Mouse (Mus musculus) olfactory bulb, adult 2 months (tissue): ENCODE data around the gene Adgrv1. TPM values are rescaled to one million over a fixed set of nuclear protein-coding genes. Genes with fewer than 3 reads are reported as not detected.

ENCODE experiments used
- H3K27ac ChIP-seq: fragments of 200-500 bp; 2 replicates; pipeline ENCODE4 v1.5.1; 2012; ENCODE audit warnings: low read depth, low read length; ENCODE audit not compliant: insufficient read depth
- H3K4me1 ChIP-seq: fragments of 200-500 bp; 2 replicates; pipeline ENCODE4 v1.6.1; 2012; ENCODE audit warnings: low read length; ENCODE audit not compliant: control insufficient read depth, insufficient read depth
- H3K4me3 ChIP-seq: fragments of 200-500 bp; 2 replicates; pipeline ENCODE4 v1.5.1; 2012; ENCODE audit warnings: mild to moderate bottlenecking, low read depth, low read length, moderate library complexity; ENCODE audit not compliant: insufficient read depth
- CTCF ChIP-seq: fragments of 200-500 bp; IDR thresholded peaks from 2 replicates; pipeline ENCODE4 v1.5.1; 2012; ENCODE audit warnings: low read depth, mild to moderate bottlenecking, low read length, moderate library complexity; ENCODE audit not compliant: insufficient read depth
- POLR2A ChIP-seq: fragments of 200-500 bp; IDR thresholded peaks from 2 replicates; pipeline ENCODE4 v1.6.1; 2012; ENCODE audit warnings: mild to moderate bottlenecking, low read depth, low read length, moderate library complexity; ENCODE audit not compliant: insufficient read depth
- WGBS: fragments of 180-500 bp; shearing (Covaris S2); methylation state at CpG from one replicate; pipeline ENCODE4 v1.1.7; 2018; 5-methylcytosine and 5-hydroxymethylcytosine counted together
- polyA plus RNA-seq: library from polyadenylated mRNA; stranded (reverse); fragments of >200 nt; gene quantifications from 2 replicates; pipeline ENCODE4 v1.2.4, GENCODE M21; 2012; ENCODE audit warnings: low replicate concordance; ENCODE audit not compliant: missing spikeins, insufficient read depth, insufficient read length

The Adgrv1 gene
- polyA plus RNA-seq, 1 experiment, result not detected

DNA sequence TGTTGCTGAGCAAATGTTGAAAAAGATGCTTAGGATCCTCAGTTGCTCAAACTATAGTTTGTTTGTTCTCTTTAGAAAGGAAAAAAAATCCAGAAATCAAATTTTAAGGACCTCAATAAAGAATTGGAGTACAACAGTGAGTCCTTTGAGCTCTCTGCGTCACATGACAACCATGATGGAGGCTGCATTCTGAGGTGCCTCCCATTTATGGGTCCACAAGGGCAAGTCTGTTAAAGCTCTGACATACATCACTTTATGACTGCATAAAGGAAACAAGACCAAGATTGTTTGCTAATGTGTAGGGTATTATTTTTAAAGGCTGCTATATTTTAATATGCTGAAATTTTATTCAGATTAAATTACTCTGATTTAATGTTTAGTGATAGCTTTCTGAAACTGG is 410.6 kb downstream of the Adgrv1 start:
- TF ChIP-seq CTCF, result no peak
- TF ChIP-seq POLR2A, result no peak
- Histone ChIP-seq H3K4me1 (no peaks in the 10 kb centered on the region), H3K27ac (no peak overlapping the region), H3K4me3 (no peak overlapping the region)
- WGBS, result 93% methylated on average over 1 of the region's 1 CpGs

- WGBS, result 75% methylated on average over 1 of the region's 1 CpGs
- Histone ChIP-seq H3K4me1 (no peaks in the 10 kb centered on the region), H3K27ac (no peak overlapping the region), H3K4me3 (no peak overlapping the region)
- no peak for TF ChIP-seq CTCF
- TF ChIP-seq POLR2A, result no peak
Measured at GRCm38 (mm10) chr13:81211436-81211835, 421.5 kb downstream of the Adgrv1 start.

GRCm38 (mm10) chr13:81210516-81210915 is 422.4 kb downstream of the Adgrv1 start:
- no peak overlapping the region for H3K27ac ChIP-seq
- no peaks in the 10 kb centered on the region for H3K4me1 ChIP-seq
- H3K4me3 ChIP-seq, result no peak overlapping the region
- 96% methylated on average over 2 of the region's 2 CpGs for WGBS
- no peak for TF ChIP-seq POLR2A

GRCm38 (mm10) chr13:81209815-81210214 is 423.1 kb downstream of the Adgrv1 start:
- 85% methylated on average over 3 of the region's 3 CpGs for WGBS
- TF ChIP-seq CTCF, result no peak
- no peak for TF ChIP-seq POLR2A
- Histone ChIP-seq H3K4me1 (no peaks in the 10 kb centered on the region), H3K4me3 (no peak overlapping the region), H3K27ac (no peak overlapping the region)

GRCm38 (mm10) chr13:81208106-81208613 is 424.8 kb downstream of the Adgrv1 start:
- no peak overlapping the region for H3K4me3 ChIP-seq
- WGBS, result 80% methylated on average over 1 of the region's 1 CpGs

GRCm38 (mm10) chr13:81181966-81182908 is 450.7 kb downstream of the Adgrv1 start:
- Histone ChIP-seq H3K4me1 (0 out of 2 replicates have a peak, but pooled peaks cover under 1% of the 10 kb centered on the region), H3K27ac (no peak overlapping the region), H3K4me3 (no peak overlapping the region)
- WGBS, result 63% methylated on average over 12 of the region's 12 CpGs
- TF ChIP-seq POLR2A (no peak), CTCF (no peak)

More at GRCm38 (mm10) chr13:81208106-81208613, 424.8 kb downstream of the Adgrv1 start:
- H3K27ac ChIP-seq, result no peak overlapping the region
- H3K4me1 ChIP-seq, result no peaks in the 10 kb centered on the region
- TF ChIP-seq POLR2A (no peak), CTCF (no peak)

- Histone ChIP-seq H3K27ac (no peak overlapping the region), H3K4me1 (no peaks in the 10 kb centered on the region), H3K4me3 (no peak overlapping the region)
- WGBS, result 37% methylated on average over 4 of the region's 4 CpGs
- TF ChIP-seq CTCF (no peak), POLR2A (no peak)
Measured at GRCm38 (mm10) chr13:81181459-81181858, 451.5 kb downstream of the Adgrv1 start.

GRCm38 (mm10) chr13:81176820-81177219 is 456.1 kb downstream of the Adgrv1 start:
- Histone ChIP-seq H3K4me1 (no peaks in the 10 kb centered on the region), H3K27ac (no peak overlapping the region), H3K4me3 (no peak overlapping the region)
- 93% methylated on average over 4 of the region's 4 CpGs for WGBS
- TF ChIP-seq CTCF, result no peak
- TF ChIP-seq POLR2A, result no peak

DNA sequence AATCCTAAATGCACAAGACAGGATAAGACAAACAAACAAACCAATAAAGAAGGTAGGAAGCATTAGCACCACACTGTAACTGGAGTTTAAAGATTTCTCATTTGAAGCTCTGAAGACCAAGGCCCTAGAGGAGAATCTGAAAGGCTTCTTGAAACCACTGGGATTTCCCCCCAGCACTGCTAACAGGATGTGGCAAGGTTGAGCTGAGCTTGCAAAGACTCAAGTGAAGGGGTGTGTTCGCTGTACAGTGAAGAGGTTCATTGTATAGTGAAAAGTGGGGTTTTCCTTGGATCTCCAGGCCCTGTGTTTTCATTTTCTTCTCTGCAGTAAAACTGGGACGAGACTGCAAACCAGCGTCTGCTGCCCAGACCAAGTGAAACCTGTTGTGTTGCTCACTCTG is 456.9 kb downstream of the Adgrv1 start:
- Histone ChIP-seq H3K4me1 (no peaks in the 10 kb centered on the region), H3K4me3 (no peak overlapping the region), H3K27ac (no peak overlapping the region)
- 79% methylated on average over 3 of the region's 3 CpGs for WGBS
- TF ChIP-seq CTCF (no peak), POLR2A (no peak)

DNA sequence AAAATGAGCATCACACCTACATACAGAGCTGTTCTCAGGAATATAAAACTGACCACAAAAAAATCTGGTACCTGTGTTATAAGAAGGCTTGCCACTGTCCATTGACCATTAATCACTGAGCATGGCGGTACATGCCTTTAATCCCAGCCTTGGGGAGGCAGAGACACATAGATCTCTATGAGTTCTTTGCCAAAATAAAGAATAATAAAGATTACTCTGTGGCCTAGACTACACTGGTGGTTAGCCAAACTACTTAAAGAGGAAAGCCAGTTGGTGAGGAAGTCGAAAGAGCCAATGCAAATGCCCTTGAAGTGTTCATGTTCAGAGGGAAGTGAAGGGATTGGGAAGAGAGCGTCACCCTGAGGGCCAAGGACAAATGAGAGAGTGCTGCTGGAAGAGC is 461.8 kb downstream of the Adgrv1 start:
- H3K27ac ChIP-seq, result no peak overlapping the region
- no peaks in the 10 kb centered on the region for H3K4me1 ChIP-seq
- WGBS, result 83% methylated on average over 3 of the region's 3 CpGs
- H3K4me3 ChIP-seq, result no peak overlapping the region
- TF ChIP-seq CTCF (no peak), POLR2A (no peak)
